Mouse (Mus musculus): ENCODE data around the gene Serpine1. TPM values are rescaled to one million over a fixed set of nuclear protein-coding genes. Genes with fewer than 3 reads are reported as not detected.

Serpine1 gene
- polyA plus RNA-seq, 1 experiment from 2014 or later: 0.48 TPM

- Histone ChIP-seq H3K27ac (no peak overlapping the region), H3K27me3 (no peaks in the 10 kb centered on the region), H3K4me3 (replicated peaks) (no peak overlapping the region), H3K9ac (no peak overlapping the region), H3K4me2 (no peak overlapping the region), H3K36me3 (peaks cover 14% of the 10 kb centered on the region), H3K4me1 (peaks cover 10% of the 10 kb centered on the region; the same call in 1 of the 2 replicates), H3K9me3 (replicated peaks) (no peaks in the 10 kb centered on the region)
- WGBS: 62% methylated on average over 6 of the region's 6 CpGs
- no peak for ATAC-seq (replicated peaks; ENCODE audit: low FRiP score)
Measured at GRCm38 (mm10) chr5:137108111-137108510, 36.0 kb upstream of the Serpine1 start.

- H3K4me3 ChIP-seq (replicated peaks): no peak overlapping the region
- H3K36me3 ChIP-seq: peaks cover 10% of the 10 kb centered on the region
- H3K4me2 ChIP-seq: no peak overlapping the region
- 0 out of 2 replicates have a peak, but pooled peaks cover 3% of the 10 kb centered on the region for H3K27me3 ChIP-seq
- no peak overlapping the region for H3K9ac ChIP-seq
- no peak for ATAC-seq (replicated peaks; ENCODE audit: low FRiP score)
- WGBS: 68% methylated on average over 8 of the region's 8 CpGs
- H3K9me3 ChIP-seq (replicated peaks): no peaks in the 10 kb centered on the region
- H3K27ac ChIP-seq: no peak overlapping the region
- H3K4me1 ChIP-seq: peaks cover 14% of the 10 kb centered on the region; the same call in 1 of the 2 replicates
Measured at GRCm38 (mm10) chr5:137107670-137108069, 35.6 kb upstream of the Serpine1 start.

- Histone ChIP-seq H3K27me3 (0 out of 2 replicates have a peak, but pooled peaks cover 3% of the 10 kb centered on the region), H3K36me3 (0 out of 2 replicates have a peak, but pooled peaks cover 6% of the 10 kb centered on the region), H3K9ac (no peak overlapping the region), H3K27ac (no peak overlapping the region), H3K4me1 (peaks cover 15% of the 10 kb centered on the region; the same call in 1 of the 2 replicates), H3K4me3 (replicated peaks) (no peak overlapping the region), H3K4me2 (no peak overlapping the region), H3K9me3 (replicated peaks) (no peaks in the 10 kb centered on the region)
- 10% methylated on average over 6 of the region's 6 CpGs for WGBS
- ATAC-seq (replicated peaks; ENCODE audit: low FRiP score): no peak; the same call in 1 of the 2 replicates
Measured at GRCm38 (mm10) chr5:137107024-137107423, 35.0 kb upstream of the Serpine1 start.

- no peak for ATAC-seq (replicated peaks; ENCODE audit: low FRiP score)
- H3K36me3 ChIP-seq: 0 out of 2 replicates have a peak, but pooled peaks cover 2% of the 10 kb centered on the region
- no peak overlapping the region for H3K9ac ChIP-seq
- H3K27ac ChIP-seq: no peak overlapping the region
- 0 out of 2 replicates have a peak, but pooled peaks cover 3% of the 10 kb centered on the region for H3K27me3 ChIP-seq
- no peak overlapping the region for H3K4me3 ChIP-seq (replicated peaks)
- peaks cover 15% of the 10 kb centered on the region; the same call in 1 of the 2 replicates for H3K4me1 ChIP-seq
- 78% methylated on average over 4 of the region's 4 CpGs for WGBS
- H3K9me3 ChIP-seq (replicated peaks): no peaks in the 10 kb centered on the region
- H3K4me2 ChIP-seq: no peak overlapping the region
Measured at GRCm38 (mm10) chr5:137106434-137106833, 34.4 kb upstream of the Serpine1 start.

GRCm38 (mm10) chr5:137103969-137104368 lies 31.9 kb upstream of the Serpine1 start:
- Histone ChIP-seq H3K4me2 (no peak overlapping the region), H3K4me1 (peaks cover 10% of the 10 kb centered on the region; the same call in 1 of the 2 replicates), H3K36me3 (no peaks in the 10 kb centered on the region), H3K27ac (no peak overlapping the region), H3K9ac (no peak overlapping the region), H3K9me3 (replicated peaks) (no peaks in the 10 kb centered on the region), H3K27me3 (0 out of 2 replicates have a peak, but pooled peaks cover 3% of the 10 kb centered on the region), H3K4me3 (replicated peaks) (no peak overlapping the region)
- ATAC-seq (replicated peaks; ENCODE audit: low FRiP score): no peak
- WGBS: 88% methylated on average over 2 of the region's 2 CpGs

GRCm38 (mm10) chr5:137102575-137103522 lies 30.8 kb upstream of the Serpine1 start:
- 0 out of 2 replicates have a peak, but pooled peaks cover 3% of the 10 kb centered on the region for H3K27me3 ChIP-seq
- 68% methylated on average over 28 of the region's 28 CpGs for WGBS
- no peak overlapping the region for H3K27ac ChIP-seq
- no peak overlapping the region for H3K4me2 ChIP-seq
- H3K9ac ChIP-seq: no peak overlapping the region
- peaks cover 10% of the 10 kb centered on the region; the same call in 1 of the 2 replicates for H3K4me1 ChIP-seq
- no peaks in the 10 kb centered on the region for H3K36me3 ChIP-seq
- peak; percentile 68 for ATAC-seq (replicated peaks; ENCODE audit: low FRiP score)
- H3K9me3 ChIP-seq (replicated peaks): no peaks in the 10 kb centered on the region
- no peak overlapping the region for H3K4me3 ChIP-seq (replicated peaks)

GRCm38 (mm10) chr5:137102078-137102477 lies 30.0 kb upstream of the Serpine1 start:
- WGBS: 79% methylated on average over 10 of the region's 10 CpGs
- Histone ChIP-seq H3K4me2 (no peak overlapping the region), H3K4me1 (peaks cover 10% of the 10 kb centered on the region; the same call in 1 of the 2 replicates), H3K9me3 (replicated peaks) (no peaks in the 10 kb centered on the region), H3K36me3 (no peaks in the 10 kb centered on the region), H3K4me3 (replicated peaks) (no peak overlapping the region), H3K27ac (no peak overlapping the region), H3K9ac (no peak overlapping the region), H3K27me3 (0 out of 2 replicates have a peak, but pooled peaks cover 3% of the 10 kb centered on the region)
- no peak for ATAC-seq (replicated peaks; ENCODE audit: low FRiP score)

GRCm38 (mm10) chr5:137100660-137101059 lies 28.6 kb upstream of the Serpine1 start:
- H3K4me1 ChIP-seq: peaks cover 8% of the 10 kb centered on the region; the same call in 1 of the 2 replicates
- H3K4me3 ChIP-seq (replicated peaks): no peak overlapping the region
- H3K27ac ChIP-seq: no peak overlapping the region
- 50% methylated on average over 4 of the region's 4 CpGs for WGBS
- H3K9me3 ChIP-seq (replicated peaks): no peaks in the 10 kb centered on the region
- no peak overlapping the region for H3K4me2 ChIP-seq
- no peak for ATAC-seq (replicated peaks; ENCODE audit: low FRiP score)
- H3K27me3 ChIP-seq: 0 out of 2 replicates have a peak, but pooled peaks cover 3% of the 10 kb centered on the region
- no peaks in the 10 kb centered on the region for H3K36me3 ChIP-seq
- no peak overlapping the region for H3K9ac ChIP-seq

GRCm38 (mm10) chr5:137098418-137098817 lies 26.4 kb upstream of the Serpine1 start:
- WGBS: 64% methylated on average over 11 of the region's 11 CpGs
- 0 out of 2 replicates have a peak, but pooled peaks cover 3% of the 10 kb centered on the region for H3K27me3 ChIP-seq
- no peaks in the 10 kb centered on the region for H3K9me3 ChIP-seq (replicated peaks)
- H3K27ac ChIP-seq: no peak overlapping the region
- H3K9ac ChIP-seq: no peak overlapping the region
- H3K4me2 ChIP-seq: no peak overlapping the region
- H3K36me3 ChIP-seq: no peaks in the 10 kb centered on the region
- peaks cover 11% of the 10 kb centered on the region for H3K4me1 ChIP-seq
- H3K4me3 ChIP-seq (replicated peaks): no peak overlapping the region
- ATAC-seq (replicated peaks; ENCODE audit: low FRiP score): no peak

- Histone ChIP-seq H3K9ac (no peak overlapping the region), H3K27me3 (no peaks in the 10 kb centered on the region), H3K4me3 (replicated peaks) (no peak overlapping the region), H3K9me3 (replicated peaks) (no peaks in the 10 kb centered on the region), H3K4me1 (peaks cover 8% of the 10 kb centered on the region), H3K36me3 (no peaks in the 10 kb centered on the region), H3K27ac (no peak overlapping the region), H3K4me2 (no peak overlapping the region)
- WGBS: 45% methylated on average over 1 of the region's 1 CpGs
- no peak for ATAC-seq (replicated peaks; ENCODE audit: low FRiP score)
Measured at GRCm38 (mm10) chr5:137096037-137096436, 24.0 kb upstream of the Serpine1 start.

GRCm38 (mm10) chr5:137095135-137095534 lies 23.1 kb upstream of the Serpine1 start:
- Histone ChIP-seq H3K4me3 (replicated peaks) (no peak overlapping the region), H3K4me1 (peaks cover 8% of the 10 kb centered on the region), H3K27me3 (no peaks in the 10 kb centered on the region), H3K9ac (no peak overlapping the region), H3K27ac (no peak overlapping the region), H3K9me3 (replicated peaks) (no peaks in the 10 kb centered on the region), H3K36me3 (no peaks in the 10 kb centered on the region), H3K4me2 (no peak overlapping the region)
- WGBS: 90% methylated on average over 10 of the region's 10 CpGs
- no peak for ATAC-seq (replicated peaks; ENCODE audit: low FRiP score)

- Histone ChIP-seq H3K9ac (no peak overlapping the region), H3K27ac (no peak overlapping the region), H3K9me3 (replicated peaks) (no peaks in the 10 kb centered on the region), H3K4me1 (peaks cover 8% of the 10 kb centered on the region), H3K4me3 (replicated peaks) (no peak overlapping the region), H3K36me3 (no peaks in the 10 kb centered on the region), H3K4me2 (no peak overlapping the region), H3K27me3 (no peaks in the 10 kb centered on the region)
- no peak for ATAC-seq (replicated peaks; ENCODE audit: low FRiP score)
- WGBS: 38% methylated on average over 9 of the region's 9 CpGs
Measured at GRCm38 (mm10) chr5:137093720-137094119, 21.7 kb upstream of the Serpine1 start.

Data from kidney, embryonic 15.5 days (tissue).